Mouse (Mus musculus): ENCODE data around the gene Agpat3.

GRCm38 (mm10) chr10:78292381-78292780 is 59.9 kb downstream of the Agpat3 start:
- no peak for TF ChIP-seq CTCF (IDR thresholded peaks at IDR 0.05; ENCODE audit: low read depth, low read length)
- no peak for TF ChIP-seq POLR2A (IDR thresholded peaks at IDR 0.05; ENCODE audit: borderline replicate concordance, low read depth, low read length)
